Mouse (Mus musculus): Measurements from ENCODE around the gene Rae1. TPM values are rescaled to one million over a fixed set of nuclear protein-coding genes. Genes with fewer than 3 reads are reported as not detected.

Gene Rae1
- polyA plus RNA-seq, 1 experiment from 2014 or later = 148 TPM

DNA sequence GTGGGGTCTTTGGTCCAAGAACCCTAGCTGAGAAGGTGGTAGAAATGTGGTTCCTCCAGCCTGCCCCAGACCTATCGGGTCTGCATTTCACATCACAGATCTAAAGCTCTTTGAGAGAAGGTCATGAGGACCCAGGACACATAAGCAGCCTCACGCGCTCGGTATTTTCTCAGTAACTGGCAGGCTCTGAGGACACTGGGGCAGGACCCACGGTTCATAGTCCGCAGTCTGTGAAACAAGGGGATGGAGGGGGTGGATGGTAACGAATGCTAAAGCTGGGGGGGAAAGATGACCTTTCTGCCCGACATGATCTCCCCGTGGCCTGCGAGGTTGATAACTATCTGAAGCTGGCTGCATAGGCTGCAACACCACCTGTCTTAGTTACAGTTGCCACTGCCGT lies 2.2 kb upstream of the Rae1 start:
- no peak for ATAC-seq (ENCODE audit: insufficient number of reproducible peaks, insufficient read depth, low FRiP score, low TSS enrichment, low read depth)

DNA sequence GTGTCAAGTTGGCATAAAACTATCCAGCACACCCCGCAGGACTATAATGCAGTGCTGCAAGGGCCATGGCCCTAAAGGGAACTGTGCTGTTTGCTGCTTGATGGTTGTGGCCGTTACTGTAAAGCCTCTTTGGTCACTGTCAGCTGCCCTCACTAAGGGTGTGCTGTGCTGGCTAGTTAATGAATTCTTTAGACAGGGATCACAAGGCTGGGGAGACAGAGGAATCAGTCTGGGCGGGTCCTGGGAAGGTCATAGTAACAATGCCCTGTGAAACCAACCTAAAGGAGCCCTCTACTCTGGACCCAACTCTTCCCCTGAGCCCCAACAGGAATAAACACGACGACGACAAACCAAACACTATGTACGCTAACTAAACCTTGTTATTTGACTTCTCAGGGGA lies 1.4 kb upstream of the Rae1 start:
- 63% methylated on average over 7 of the region's 7 CpGs for WGBS

More for the DNA sequence above, 2.2 kb upstream of the Rae1 start:
- H3K36me3 ChIP-seq = peaks cover 5% of the 10 kb centered on the region
- H3K9me3 ChIP-seq = no peaks in the 10 kb centered on the region
- no peak overlapping the region for H3K9ac ChIP-seq
- no peak overlapping the region for H3K27ac ChIP-seq
- no peaks in the 10 kb centered on the region for H3K27me3 ChIP-seq
- whole genome bisulfite sequencing = 73% methylated on average over 11 of the region's 11 CpGs
- peaks cover 24% of the 10 kb centered on the region for H3K4me1 ChIP-seq
- H3K4me3 ChIP-seq = no peak overlapping the region
- H3K4me2 ChIP-seq = no peak overlapping the region

DNA sequence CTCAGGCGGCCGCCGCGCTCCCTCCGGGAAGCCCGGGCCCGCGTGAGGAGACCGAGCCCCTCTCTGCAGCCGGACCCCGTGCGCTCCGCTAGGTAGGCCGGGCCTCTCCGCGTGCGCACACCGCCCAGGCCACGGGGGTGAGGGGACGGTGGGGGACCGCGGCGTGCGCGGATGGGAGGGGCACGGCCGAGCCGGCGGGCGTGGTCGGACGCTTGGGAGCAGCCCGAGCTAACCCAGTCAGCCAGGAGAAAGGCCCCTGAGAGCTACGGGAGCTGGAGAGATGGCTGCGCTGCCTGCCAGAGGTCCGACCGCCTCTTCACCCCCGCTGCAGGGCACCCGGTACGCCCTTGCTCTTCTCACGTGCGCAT lies 352 bp downstream of the Rae1 start:
- WGBS = under 1% methylated on average over 42 of the region's 42 CpGs
- H3K9me3 ChIP-seq = no peaks in the 10 kb centered on the region
- peak overlapping the region; percentile 96 for H3K9ac ChIP-seq
- ATAC-seq (ENCODE audit: insufficient number of reproducible peaks, insufficient read depth, low FRiP score, low TSS enrichment, low read depth) = peak; percentile 79
- peaks cover 24% of the 10 kb centered on the region for H3K4me1 ChIP-seq
- peak overlapping the region; percentile 90 for H3K27ac ChIP-seq
- H3K4me2 ChIP-seq = peak overlapping the region; percentile 83
- H3K4me3 ChIP-seq = peak overlapping the region; percentile 97
- H3K27me3 ChIP-seq = no peaks in the 10 kb centered on the region
- peaks cover 30% of the 10 kb centered on the region for H3K36me3 ChIP-seq

More for the DNA sequence above, 1.4 kb upstream of the Rae1 start:
- no peak overlapping the region for H3K9ac ChIP-seq
- H3K36me3 ChIP-seq = peaks cover 12% of the 10 kb centered on the region
- H3K4me3 ChIP-seq = no peak overlapping the region
- peaks cover 24% of the 10 kb centered on the region for H3K4me1 ChIP-seq
- H3K4me2 ChIP-seq = no peak overlapping the region
- H3K27me3 ChIP-seq = no peaks in the 10 kb centered on the region
- no peak for ATAC-seq (ENCODE audit: insufficient number of reproducible peaks, insufficient read depth, low FRiP score, low TSS enrichment, low read depth)
- no peaks in the 10 kb centered on the region for H3K9me3 ChIP-seq
- H3K27ac ChIP-seq = no peak overlapping the region

DNA sequence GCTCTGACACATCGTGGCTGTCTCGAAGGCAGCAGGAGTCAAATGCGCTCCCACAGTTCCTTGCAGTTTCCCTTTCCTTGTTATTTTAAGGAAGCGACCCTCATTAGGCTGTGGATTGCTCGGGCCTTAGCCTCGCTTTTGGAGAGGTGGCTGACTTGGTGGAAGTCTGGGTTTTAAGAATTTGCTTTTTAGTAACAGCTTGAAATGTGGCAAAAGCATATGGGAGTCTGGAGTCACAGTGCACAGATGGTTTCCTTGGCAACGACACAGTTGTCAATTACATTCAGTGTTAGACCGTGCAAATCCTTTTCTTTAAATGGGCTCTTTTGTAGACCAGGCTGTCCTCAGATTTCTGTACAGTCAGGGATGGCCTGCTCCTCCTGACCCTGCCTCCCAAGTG lies 1.0 kb downstream of the Rae1 start:
- Histone ChIP-seq H3K27ac (peak overlapping the region; percentile 90; the same call in 1 of the 2 replicates), H3K27me3 (no peaks in the 10 kb centered on the region), H3K36me3 (peaks cover 35% of the 10 kb centered on the region), H3K9me3 (no peaks in the 10 kb centered on the region), H3K4me3 (peak overlapping the region; percentile 97), H3K4me1 (peaks cover 19% of the 10 kb centered on the region), H3K9ac (peak overlapping the region; percentile 96), H3K4me2 (peak overlapping the region; percentile 83)
- WGBS = 12% methylated on average over 8 of the region's 8 CpGs
- ATAC-seq (ENCODE audit: insufficient number of reproducible peaks, insufficient read depth, low FRiP score, low TSS enrichment, low read depth) = no peak

DNA sequence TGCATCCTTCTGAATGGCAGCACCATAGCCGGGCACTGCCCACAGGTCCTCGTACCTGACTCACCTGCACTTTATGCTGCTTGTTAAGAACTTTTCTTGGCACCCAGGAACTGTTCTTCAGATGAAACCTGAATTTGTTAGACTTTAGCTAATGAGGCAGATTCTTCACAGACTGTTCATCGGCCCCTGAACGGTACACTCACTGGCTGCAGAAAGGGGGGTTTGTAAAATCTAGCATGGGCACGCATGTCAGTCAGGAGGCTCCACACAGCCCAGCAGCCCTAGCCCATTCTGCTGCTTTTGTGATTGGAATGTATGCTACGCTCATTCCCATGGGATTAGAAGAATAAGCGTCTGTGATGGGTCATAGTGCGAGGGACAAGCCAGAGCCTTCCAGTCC lies 3.8 kb downstream of the Rae1 start:
- Histone ChIP-seq H3K27ac (no peak overlapping the region), H3K4me1 (peaks cover 13% of the 10 kb centered on the region), H3K36me3 (peaks cover 63% of the 10 kb centered on the region), H3K4me3 (no peak overlapping the region), H3K9me3 (no peaks in the 10 kb centered on the region), H3K9ac (no peak overlapping the region), H3K27me3 (no peaks in the 10 kb centered on the region), H3K4me2 (no peak overlapping the region)
- ATAC-seq (ENCODE audit: insufficient number of reproducible peaks, insufficient read depth, low FRiP score, low TSS enrichment, low read depth) = no peak
- WGBS = 91% methylated on average over 8 of the region's 8 CpGs

DNA sequence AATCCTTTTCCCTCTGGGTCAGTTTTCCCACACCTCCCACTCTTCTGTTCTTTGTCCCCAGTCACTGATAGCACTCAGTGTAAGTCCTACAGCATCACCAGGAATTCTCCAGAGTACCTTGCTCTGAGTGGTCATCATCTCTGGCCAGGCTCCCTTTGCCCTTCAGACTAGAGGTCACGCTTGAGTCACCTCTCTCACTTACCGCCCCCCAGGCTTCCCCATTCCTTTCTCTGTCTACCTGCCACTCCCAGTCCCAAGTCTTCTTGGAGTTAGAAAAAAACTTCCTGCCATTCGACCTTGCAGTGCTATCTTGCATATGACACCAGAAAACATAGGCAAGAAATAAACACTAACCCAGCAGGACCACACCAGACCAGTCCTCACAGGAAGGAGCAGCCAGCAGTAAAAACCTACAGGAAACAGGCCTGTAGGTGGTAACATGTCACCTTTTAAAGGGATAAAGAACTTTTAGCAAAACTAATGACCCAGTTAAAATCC lies 10.4 kb downstream of the Rae1 start:
- Histone ChIP-seq H3K27ac (no peak overlapping the region), H3K9ac (no peak overlapping the region), H3K4me2 (no peak overlapping the region), H3K36me3 (peaks cover 99% of the 10 kb centered on the region), H3K9me3 (no peaks in the 10 kb centered on the region), H3K4me3 (no peak overlapping the region), H3K4me1 (no peaks in the 10 kb centered on the region), H3K27me3 (no peaks in the 10 kb centered on the region)
- no peak for ATAC-seq (ENCODE audit: insufficient number of reproducible peaks, insufficient read depth, low FRiP score, low TSS enrichment, low read depth)
- WGBS = 73% methylated on average over 3 of the region's 3 CpGs

DNA sequence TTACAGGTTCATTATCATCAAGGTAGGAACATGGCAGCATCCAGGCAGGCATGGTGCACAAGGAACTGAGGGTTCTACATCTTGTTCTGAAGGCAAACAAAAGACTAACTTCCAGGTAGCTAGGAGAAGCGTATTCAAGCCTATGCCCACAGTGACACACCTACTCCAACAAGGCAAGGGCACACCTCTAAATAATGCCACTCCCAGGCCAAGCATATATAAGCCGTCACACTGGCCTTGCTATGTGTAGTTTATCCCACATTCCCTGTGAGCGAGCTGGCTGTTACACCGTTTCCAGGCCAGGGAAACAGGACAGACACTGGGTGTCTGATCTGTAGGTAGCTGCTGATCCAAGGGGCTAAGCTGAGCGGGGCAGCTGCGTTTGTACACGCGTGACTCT lies 11.5 kb downstream of the Rae1 start:
- Histone ChIP-seq H3K9me3 (no peaks in the 10 kb centered on the region), H3K4me3 (no peak overlapping the region), H3K9ac (no peak overlapping the region), H3K36me3 (peaks cover 99% of the 10 kb centered on the region), H3K27ac (no peak overlapping the region), H3K4me1 (no peaks in the 10 kb centered on the region), H3K4me2 (no peak overlapping the region), H3K27me3 (no peaks in the 10 kb centered on the region)
- ATAC-seq (ENCODE audit: insufficient number of reproducible peaks, insufficient read depth, low FRiP score, low TSS enrichment, low read depth) = no peak
- 93% methylated on average over 8 of the region's 8 CpGs for WGBS

DNA sequence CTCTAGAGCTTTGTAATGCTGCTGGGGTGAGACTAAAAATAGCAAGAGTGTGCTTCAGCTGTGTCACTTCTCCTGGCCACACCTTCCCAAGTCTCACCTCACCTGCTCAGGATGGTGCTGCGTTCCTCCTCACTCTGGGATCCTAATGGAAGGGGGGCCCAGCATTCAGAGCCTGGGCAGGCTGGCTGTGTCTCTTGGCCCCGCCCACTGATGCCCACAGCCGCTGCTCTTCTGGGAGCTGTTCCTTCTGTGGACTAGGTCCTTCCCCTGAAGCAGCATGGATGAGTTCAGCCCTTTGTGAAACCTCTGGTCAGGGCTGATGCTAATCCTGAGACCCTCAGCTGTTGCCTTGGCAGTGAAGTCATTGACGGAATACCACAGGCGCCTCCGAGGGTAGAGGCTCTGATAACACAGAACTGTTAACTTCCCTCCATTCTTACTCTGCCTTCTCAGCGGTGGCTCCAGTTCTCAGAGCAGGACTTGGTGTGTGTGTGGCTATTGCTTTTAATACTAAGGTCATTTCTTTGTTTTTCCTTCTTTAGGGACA lies 14.9 kb downstream of the Rae1 start:
- H3K4me1 ChIP-seq = peaks cover 11% of the 10 kb centered on the region
- H3K27ac ChIP-seq = no peak overlapping the region
- H3K9me3 ChIP-seq = no peaks in the 10 kb centered on the region
- ATAC-seq (ENCODE audit: insufficient number of reproducible peaks, insufficient read depth, low FRiP score, low TSS enrichment, low read depth) = no peak
- H3K9ac ChIP-seq = no peak overlapping the region
- H3K4me2 ChIP-seq = no peak overlapping the region
- peaks cover 65% of the 10 kb centered on the region for H3K36me3 ChIP-seq
- H3K27me3 ChIP-seq = peaks cover 12% of the 10 kb centered on the region
- H3K4me3 ChIP-seq = no peak overlapping the region
- 79% methylated on average over 7 of the region's 7 CpGs for WGBS

DNA sequence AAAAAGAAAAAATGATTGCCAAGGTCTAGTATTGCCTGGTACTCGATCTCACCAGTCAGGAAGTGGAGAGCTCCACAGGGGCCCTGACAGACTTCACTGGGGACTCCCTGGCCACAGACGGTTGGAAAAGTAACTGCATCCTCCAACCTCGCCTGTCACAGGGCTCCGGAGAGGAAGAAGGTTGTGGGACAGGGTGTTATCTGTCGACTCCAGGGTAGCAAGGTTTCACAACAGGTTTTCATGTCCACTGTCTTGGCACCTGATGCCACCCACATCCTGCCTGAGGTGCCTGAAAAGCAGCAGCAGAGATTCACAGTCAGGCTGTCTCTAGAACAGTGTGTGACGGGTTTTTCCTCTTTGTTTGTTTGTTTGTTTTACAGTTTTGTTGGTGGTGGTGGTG lies 18.0 kb downstream of the Rae1 start:
- no peak overlapping the region for H3K9ac ChIP-seq
- ATAC-seq (ENCODE audit: insufficient number of reproducible peaks, insufficient read depth, low FRiP score, low TSS enrichment, low read depth) = no peak
- no peak overlapping the region for H3K4me2 ChIP-seq
- peaks cover 34% of the 10 kb centered on the region for H3K36me3 ChIP-seq
- WGBS = 46% methylated on average over 6 of the region's 6 CpGs
- H3K27ac ChIP-seq = no peak overlapping the region
- no peak overlapping the region for H3K4me3 ChIP-seq
- no peaks in the 10 kb centered on the region for H3K9me3 ChIP-seq
- peaks cover 28% of the 10 kb centered on the region for H3K4me1 ChIP-seq
- H3K27me3 ChIP-seq = peaks cover 21% of the 10 kb centered on the region

DNA sequence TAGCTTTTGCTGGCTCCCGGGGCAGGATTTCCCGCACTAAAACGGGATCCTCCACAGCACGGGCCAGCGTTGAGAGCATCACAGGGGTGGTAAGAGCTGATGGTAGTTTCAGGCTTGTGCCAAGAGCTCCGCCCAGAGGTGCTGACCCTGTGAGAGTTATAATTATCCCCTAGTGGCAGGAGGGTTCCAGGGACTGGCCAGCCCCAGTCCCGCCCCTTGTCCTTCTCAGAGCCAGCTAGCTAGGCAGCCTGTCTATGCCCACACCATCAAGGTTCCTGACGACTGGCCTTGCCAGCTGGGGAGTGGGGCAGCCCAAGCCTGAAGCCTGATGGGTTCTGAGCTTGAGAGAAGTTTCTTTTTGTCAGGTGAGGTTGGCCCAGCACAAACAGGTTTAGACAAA lies 18.7 kb downstream of the Rae1 start:
- 0 out of 2 replicates have a peak overlapping the region, but pooled peaks have one; percentile 11 for H3K9ac ChIP-seq
- peaks cover 27% of the 10 kb centered on the region for H3K36me3 ChIP-seq
- no peak for ATAC-seq (ENCODE audit: insufficient number of reproducible peaks, insufficient read depth, low FRiP score, low TSS enrichment, low read depth)
- H3K27ac ChIP-seq = no peak overlapping the region
- H3K9me3 ChIP-seq = no peaks in the 10 kb centered on the region
- H3K4me1 ChIP-seq = peaks cover 34% of the 10 kb centered on the region
- 16% methylated on average over 8 of the region's 8 CpGs for WGBS
- H3K4me2 ChIP-seq = no peak overlapping the region
- no peak overlapping the region for H3K4me3 ChIP-seq
- peaks cover 21% of the 10 kb centered on the region for H3K27me3 ChIP-seq

DNA sequence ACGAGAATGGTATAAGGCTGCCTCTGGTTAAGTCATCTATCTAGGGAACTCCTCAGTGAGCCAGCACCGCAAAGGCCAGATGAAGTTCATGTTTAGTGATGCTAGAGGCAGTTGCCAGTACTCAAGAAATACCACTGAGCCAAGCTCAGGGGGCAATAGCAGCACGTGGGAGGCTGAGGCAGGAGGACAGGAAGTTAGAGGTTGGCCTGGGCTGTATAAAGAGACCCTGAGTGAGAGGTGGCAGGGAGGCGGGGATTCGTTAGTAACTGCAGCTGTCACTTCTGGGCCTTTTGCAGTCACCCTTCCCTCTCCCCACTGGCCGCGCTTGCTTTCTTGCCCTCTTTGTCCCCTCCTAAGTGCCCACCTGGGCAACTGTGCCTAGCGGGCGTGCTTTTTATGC lies 19.4 kb downstream of the Rae1 start:
- H3K4me2 ChIP-seq = peak overlapping the region; percentile 83
- H3K27ac ChIP-seq = no peak overlapping the region
- peaks cover 21% of the 10 kb centered on the region for H3K27me3 ChIP-seq
- 16% methylated on average over 9 of the region's 9 CpGs for WGBS
- peaks cover 22% of the 10 kb centered on the region for H3K36me3 ChIP-seq
- H3K9me3 ChIP-seq = no peaks in the 10 kb centered on the region
- H3K4me3 ChIP-seq = peak overlapping the region; percentile 45
- ATAC-seq (ENCODE audit: insufficient number of reproducible peaks, insufficient read depth, low FRiP score, low TSS enrichment, low read depth) = no peak
- peak overlapping the region; percentile 65 for H3K9ac ChIP-seq
- H3K4me1 ChIP-seq = peaks cover 42% of the 10 kb centered on the region

DNA sequence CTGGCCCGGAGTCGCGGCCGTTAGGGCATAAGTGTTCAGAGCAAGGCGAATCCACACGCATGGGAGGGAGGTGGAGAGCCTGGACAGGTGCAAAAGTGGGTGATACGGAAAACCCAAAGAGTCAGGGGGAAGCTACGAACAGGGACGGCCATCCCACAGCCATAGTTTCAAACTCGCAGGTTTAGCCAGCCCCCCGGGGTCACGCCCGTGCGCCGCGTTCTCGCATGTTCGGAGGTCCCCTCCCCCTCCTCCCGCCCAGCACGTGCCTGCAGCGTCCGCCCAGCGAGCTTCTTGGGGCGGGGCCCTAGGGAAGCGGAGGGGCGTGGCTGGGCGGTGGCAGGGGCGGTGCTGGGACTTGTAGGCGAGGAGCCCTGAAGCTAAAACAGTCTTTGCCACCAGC lies 19.9 kb downstream of the Rae1 start:
- Histone ChIP-seq H3K27me3 (peaks cover 21% of the 10 kb centered on the region), H3K9me3 (no peaks in the 10 kb centered on the region), H3K27ac (no peak overlapping the region), H3K4me2 (peak overlapping the region; percentile 83), H3K9ac (peak overlapping the region; percentile 65), H3K36me3 (peaks cover 22% of the 10 kb centered on the region), H3K4me1 (peaks cover 46% of the 10 kb centered on the region), H3K4me3 (peak overlapping the region; percentile 45)
- WGBS = under 1% methylated on average over 29 of the region's 29 CpGs
- peak; percentile 77 for ATAC-seq (ENCODE audit: insufficient number of reproducible peaks, insufficient read depth, low FRiP score, low TSS enrichment, low read depth)
